Mouse (Mus musculus) adrenal gland (tissue): ENCODE results near the gene Olfr455.

Experiments used
- intact Hi-C: fragments of 180-260 bp; cut with DNase I; formaldehyde crosslinking; loops from one replicate; pipeline ENCODE4 v1.15.1; 2025
- long read RNA-seq, 2 experiments: library from polyadenylated mRNA; unstranded; transcript quantifications; one replicate each; pipeline ENCODE4 v2.0.0; 2020; ENCODE audit warnings: borderline replicate concordance in 1 of 2; ENCODE audit not compliant: insufficient replicate concordance in 1 of 2

The Olfr455 gene
- long read RNA-seq, experiment 1 = 0 reads
- long read RNA-seq, experiment 2 = 0 reads

- intact Hi-C loops = no loop called here
Measured at GRCm38 (mm10) chr6:42547461-42547860, at the start of gene Olfr455. Gene Olfr455, minus strand, starts transcription at chr6:42547587.

- intact Hi-C loops = no loop called here
Measured at GRCm38 (mm10) chr6:42593138-42593882, 45.9 kb upstream of the Olfr455 start.

- intact Hi-C loops = loop anchor here (10.0 kb wide), 2 partner anchors 322 to 822 kb away; partner anchors contain the start of genes Casp2 and Tmem139
Measured at GRCm38 (mm10) chr6:42586569-42586968, 39.2 kb upstream of the Olfr455 start.

GRCm38 (mm10) chr6:42583488-42583872 is 36.1 kb upstream of the Olfr455 start:
- intact Hi-C loops = loop anchor here (1.0 to 10.0 kb wide), 5 partner anchors 46 to 819 kb away; partner anchors contain the start of genes Casp2 and Tmem139

GRCm38 (mm10) chr6:42582741-42583487 is 35.5 kb upstream of the Olfr455 start:
- intact Hi-C loops = loop anchor here (1.0 to 10.0 kb wide), 5 partner anchors 46 to 818 kb away; partner anchors contain the start of genes Casp2 and Tmem139

GRCm38 (mm10) chr6:42578678-42579077 is 31.3 kb upstream of the Olfr455 start:
- intact Hi-C loops = no loop called here

GRCm38 (mm10) chr6:42577433-42577832 is 30.0 kb upstream of the Olfr455 start:
- intact Hi-C loops = no loop called here

GRCm38 (mm10) chr6:42568205-42568604 is 20.8 kb upstream of the Olfr455 start:
- intact Hi-C loops = no loop called here

GRCm38 (mm10) chr6:42566076-42566598 is 18.8 kb upstream of the Olfr455 start:
- intact Hi-C loops = no loop called here

GRCm38 (mm10) chr6:42562280-42562679 is 14.9 kb upstream of the Olfr455 start:
- intact Hi-C loops = no loop called here

- intact Hi-C loops = no loop called here
Measured at GRCm38 (mm10) chr6:42560885-42561284, 13.5 kb upstream of the Olfr455 start.

GRCm38 (mm10) chr6:42558641-42559040 is 11.3 kb upstream of the Olfr455 start:
- intact Hi-C loops = no loop called here

- intact Hi-C loops = no loop called here
Measured at GRCm38 (mm10) chr6:42546180-42546579, 1.2 kb downstream of the Olfr455 start.

GRCm38 (mm10) chr6:42545451-42545885 is 1.9 kb downstream of the Olfr455 start:
- intact Hi-C loops = no loop called here

- intact Hi-C loops = no loop called here
Measured at GRCm38 (mm10) chr6:42544846-42545245, 2.5 kb downstream of the Olfr455 start.

- intact Hi-C loops = no loop called here
Measured at GRCm38 (mm10) chr6:42542036-42543031, 5.1 kb downstream of the Olfr455 start.

GRCm38 (mm10) chr6:42540681-42541080 is 6.7 kb downstream of the Olfr455 start:
- intact Hi-C loops = no loop called here

GRCm38 (mm10) chr6:42539711-42540110 is 7.7 kb downstream of the Olfr455 start:
- intact Hi-C loops = loop anchor here (5.0 kb wide), 1 partner anchor 43 kb away; no protein-coding TSS in a partner anchor

GRCm38 (mm10) chr6:42513461-42513860 is 33.9 kb downstream of the Olfr455 start:
- intact Hi-C loops = no loop called here

- intact Hi-C loops = no loop called here
Measured at GRCm38 (mm10) chr6:42509311-42509710, 38.1 kb downstream of the Olfr455 start.

- intact Hi-C loops = no loop called here
Measured at GRCm38 (mm10) chr6:42503478-42503877, 43.9 kb downstream of the Olfr455 start.
